Mouse (Mus musculus): ENCODE results near the gene Ush2a. TPM values are rescaled to one million over a fixed set of nuclear protein-coding genes. Genes with fewer than 3 reads are reported as not detected.

Ush2a gene
- polyA plus RNA-seq, 1 experiment from 2014 or later = not detected

GRCm38 (mm10) chr1:188910656-188911055, 648.8 kb downstream of the Ush2a start:
- Histone ChIP-seq H3K4me1 (ENCODE audit: insufficient read depth) (no peaks in the 10 kb centered on the region), H3K27ac (ENCODE audit: low read depth) (no peak overlapping the region), H3K4me2 (ENCODE audit: low read depth, low read length) (no peak overlapping the region), H3K4me3 (ENCODE audit: low read depth, low read length) (no peak overlapping the region), H3K9ac (replicated peaks) (no peak overlapping the region), H3K27me3 (ENCODE audit: insufficient read depth, low read length) (no peaks in the 10 kb centered on the region), H3K36me3 (replicated peaks; ENCODE audit: insufficient read depth, low read length) (no peaks in the 10 kb centered on the region), H3K9me3 (ENCODE audit: low read length) (no peaks in the 10 kb centered on the region)
- DNase-seq = no peak
- ATAC-seq = no peak
- TF ChIP-seq CTCF (IDR thresholded peaks at IDR 0.05; ENCODE audit: low read depth) (no peak), EP300 (IDR thresholded peaks at IDR 0.05; ENCODE audit: low read depth) (no peak)
- 83% methylated on average over 11 of the region's 11 CpGs for WGBS (ENCODE audit: insufficient replicate concordance)

- WGBS (ENCODE audit: insufficient replicate concordance) = 45% methylated on average over 1 of the region's 1 CpGs
- Histone ChIP-seq H3K4me2 (ENCODE audit: low read depth, low read length) (no peak overlapping the region), H3K4me3 (ENCODE audit: low read depth, low read length) (no peak overlapping the region), H3K9me3 (ENCODE audit: low read length) (no peaks in the 10 kb centered on the region), H3K27ac (ENCODE audit: low read depth) (no peak overlapping the region), H3K36me3 (replicated peaks; ENCODE audit: insufficient read depth, low read length) (no peaks in the 10 kb centered on the region), H3K4me1 (ENCODE audit: insufficient read depth) (no peaks in the 10 kb centered on the region), H3K27me3 (ENCODE audit: insufficient read depth, low read length) (no peaks in the 10 kb centered on the region), H3K9ac (replicated peaks) (no peak overlapping the region)
- DNase-seq (no peak), ATAC-seq (no peak)
- TF ChIP-seq CTCF (IDR thresholded peaks at IDR 0.05; ENCODE audit: low read depth) (no peak), EP300 (IDR thresholded peaks at IDR 0.05; ENCODE audit: low read depth) (no peak)
These were observed 658.1 kb downstream of the Ush2a start for GRCm38 (mm10) chr1:188919946-188920345.

- Histone ChIP-seq H3K9me3 (ENCODE audit: low read length) (no peaks in the 10 kb centered on the region), H3K4me2 (ENCODE audit: low read depth, low read length) (no peak overlapping the region), H3K36me3 (replicated peaks; ENCODE audit: insufficient read depth, low read length) (no peaks in the 10 kb centered on the region), H3K4me1 (ENCODE audit: insufficient read depth) (no peaks in the 10 kb centered on the region), H3K4me3 (ENCODE audit: low read depth, low read length) (no peak overlapping the region), H3K9ac (replicated peaks) (no peak overlapping the region), H3K27me3 (ENCODE audit: insufficient read depth, low read length) (no peaks in the 10 kb centered on the region), H3K27ac (ENCODE audit: low read depth) (no peak overlapping the region)
- WGBS (ENCODE audit: insufficient replicate concordance) = 80% methylated on average over 14 of the region's 14 CpGs
- ATAC-seq (no peak), DNase-seq (no peak)
- no peak for TF ChIP-seq CTCF (IDR thresholded peaks at IDR 0.05; ENCODE audit: low read depth)
- no peak for TF ChIP-seq EP300 (IDR thresholded peaks at IDR 0.05; ENCODE audit: low read depth)
These were observed 675.5 kb downstream of the Ush2a start for GRCm38 (mm10) chr1:188937246-188937780.

- 22% methylated on average over 8 of the region's 8 CpGs for WGBS (ENCODE audit: insufficient replicate concordance)
- Histone ChIP-seq H3K27me3 (ENCODE audit: insufficient read depth, low read length) (no peaks in the 10 kb centered on the region), H3K27ac (ENCODE audit: low read depth) (no peak overlapping the region), H3K4me1 (ENCODE audit: insufficient read depth) (no peaks in the 10 kb centered on the region), H3K9me3 (ENCODE audit: low read length) (no peaks in the 10 kb centered on the region), H3K4me3 (ENCODE audit: low read depth, low read length) (no peak overlapping the region), H3K4me2 (ENCODE audit: low read depth, low read length) (no peak overlapping the region), H3K9ac (replicated peaks) (no peak overlapping the region), H3K36me3 (replicated peaks; ENCODE audit: insufficient read depth, low read length) (no peaks in the 10 kb centered on the region)
- TF ChIP-seq CTCF (IDR thresholded peaks at IDR 0.05; ENCODE audit: low read depth) (no peak), EP300 (IDR thresholded peaks at IDR 0.05; ENCODE audit: low read depth) (no peak)
- ATAC-seq (no peak), DNase-seq (no peak)
These were observed 683.5 kb downstream of the Ush2a start for GRCm38 (mm10) chr1:188945326-188945725.

- ATAC-seq (no peak), DNase-seq (no peak)
- H3K27ac ChIP-seq (ENCODE audit: low read depth) = no peak overlapping the region
- WGBS (ENCODE audit: insufficient replicate concordance) = 87% methylated on average over 11 of the region's 11 CpGs
- no peaks in the 10 kb centered on the region for H3K9me3 ChIP-seq (ENCODE audit: low read length)
- TF ChIP-seq CTCF (IDR thresholded peaks at IDR 0.05; ENCODE audit: low read depth) (no peak), EP300 (IDR thresholded peaks at IDR 0.05; ENCODE audit: low read depth) (no peak)
- H3K4me2 ChIP-seq (ENCODE audit: low read depth, low read length) = no peak overlapping the region
- no peak overlapping the region for H3K4me3 ChIP-seq (ENCODE audit: low read depth, low read length)
- no peaks in the 10 kb centered on the region for H3K4me1 ChIP-seq (ENCODE audit: insufficient read depth)
- no peaks in the 10 kb centered on the region for H3K27me3 ChIP-seq (ENCODE audit: insufficient read depth, low read length)
- H3K9ac ChIP-seq (replicated peaks) = no peak overlapping the region
- no peaks in the 10 kb centered on the region for H3K36me3 ChIP-seq (replicated peaks; ENCODE audit: insufficient read depth, low read length)
These were observed 685.0 kb downstream of the Ush2a start for GRCm38 (mm10) chr1:188946849-188947248.

GRCm38 (mm10) chr1:188947794-188948193, 686.0 kb downstream of the Ush2a start:
- Histone ChIP-seq H3K27me3 (ENCODE audit: insufficient read depth, low read length) (no peaks in the 10 kb centered on the region), H3K4me1 (ENCODE audit: insufficient read depth) (no peaks in the 10 kb centered on the region), H3K9me3 (ENCODE audit: low read length) (no peaks in the 10 kb centered on the region), H3K27ac (ENCODE audit: low read depth) (no peak overlapping the region), H3K9ac (replicated peaks) (no peak overlapping the region), H3K4me2 (ENCODE audit: low read depth, low read length) (no peak overlapping the region), H3K36me3 (replicated peaks; ENCODE audit: insufficient read depth, low read length) (no peaks in the 10 kb centered on the region), H3K4me3 (ENCODE audit: low read depth, low read length) (no peak overlapping the region)
- ATAC-seq (no peak), DNase-seq (peak; percentile 52)
- TF ChIP-seq EP300 (IDR thresholded peaks at IDR 0.05; ENCODE audit: low read depth) = no peak
- TF ChIP-seq CTCF (IDR thresholded peaks at IDR 0.05; ENCODE audit: low read depth) = peak; percentile 56
- 52% methylated on average over 5 of the region's 5 CpGs for WGBS (ENCODE audit: insufficient replicate concordance)

- ATAC-seq (no peak), DNase-seq (no peak)
- H3K4me2 ChIP-seq (ENCODE audit: low read depth, low read length) = no peak overlapping the region
- H3K4me3 ChIP-seq (ENCODE audit: low read depth, low read length) = no peak overlapping the region
- H3K27me3 ChIP-seq (ENCODE audit: insufficient read depth, low read length) = no peaks in the 10 kb centered on the region
- no peak overlapping the region for H3K27ac ChIP-seq (ENCODE audit: low read depth)
- 56% methylated on average over 9 of the region's 9 CpGs for WGBS (ENCODE audit: insufficient replicate concordance)
- no peak overlapping the region for H3K9ac ChIP-seq (replicated peaks)
- TF ChIP-seq CTCF (IDR thresholded peaks at IDR 0.05; ENCODE audit: low read depth) = no peak
- TF ChIP-seq EP300 (IDR thresholded peaks at IDR 0.05; ENCODE audit: low read depth) = no peak
- no peaks in the 10 kb centered on the region for H3K4me1 ChIP-seq (ENCODE audit: insufficient read depth)
- no peaks in the 10 kb centered on the region for H3K9me3 ChIP-seq (ENCODE audit: low read length)
- H3K36me3 ChIP-seq (replicated peaks; ENCODE audit: insufficient read depth, low read length) = no peaks in the 10 kb centered on the region
These were observed 686.5 kb downstream of the Ush2a start for GRCm38 (mm10) chr1:188948276-188948675.
